Mouse (Mus musculus): ENCODE measurements around the gene Syndig1.

Gene Syndig1

DNA sequence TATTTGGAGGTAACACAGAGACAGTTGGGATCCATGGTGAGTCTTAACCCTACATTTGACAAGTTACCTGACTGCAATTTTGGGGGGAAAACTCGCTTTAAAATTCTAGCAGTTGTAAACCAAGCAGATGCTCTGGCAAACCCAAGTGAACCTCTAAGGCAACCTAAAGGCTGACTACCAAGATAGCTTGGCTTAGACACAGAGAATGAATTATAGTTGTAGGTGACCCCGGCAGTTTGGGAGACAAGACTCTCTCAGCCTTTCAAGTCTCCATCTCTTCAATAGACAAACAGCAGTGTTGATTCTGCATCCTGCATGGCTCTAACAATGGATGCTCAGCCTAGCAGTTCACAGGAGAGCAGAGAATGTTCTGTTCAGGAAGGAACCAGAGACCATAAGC, at the start of gene Syndig1:
Syndig1 (plus strand) TSS at position 301 of the 400 bp plus-strand sequence.
- DNase-seq (ENCODE audit: low spot score in 2 of 2) = no peak

GRCm38 (mm10) chr2:149798613-149799012, 30.4 kb upstream of the Syndig1 start:
- no peak for DNase-seq (ENCODE audit: low spot score in 2 of 2)

- DNase-seq (ENCODE audit: low spot score in 2 of 2) = no peak
These were observed 24.3 kb upstream of the Syndig1 start for GRCm38 (mm10) chr2:149804599-149805140.

GRCm38 (mm10) chr2:149805256-149805655, 23.8 kb upstream of the Syndig1 start:
- no peak for DNase-seq (ENCODE audit: low spot score in 2 of 2)

- DNase-seq (ENCODE audit: low spot score in 2 of 2) = no peak
These were observed 16.1 kb upstream of the Syndig1 start for GRCm38 (mm10) chr2:149812899-149813298.

DNA sequence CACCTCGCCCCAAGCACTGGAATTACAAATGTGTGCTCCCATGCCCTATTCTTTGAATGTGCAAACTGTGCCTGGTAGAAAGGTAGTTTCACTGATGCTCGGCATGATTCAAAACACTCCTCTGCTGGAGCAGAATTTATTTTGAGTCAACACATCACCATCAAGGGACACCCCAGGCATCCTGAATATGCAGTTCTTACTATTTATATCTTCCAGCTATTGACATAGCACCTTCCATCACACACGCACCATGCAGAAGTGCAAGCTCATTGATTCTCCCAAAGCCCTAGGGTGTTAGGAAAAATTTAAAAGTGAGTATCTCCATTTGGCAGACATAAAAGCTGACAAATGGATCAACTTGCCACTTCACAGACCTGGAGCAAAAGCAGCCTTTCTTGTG, 10.6 kb upstream of the Syndig1 start:
- DNase-seq (ENCODE audit: low spot score in 2 of 2) = no peak

GRCm38 (mm10) chr2:149819751-149820150, 9.3 kb upstream of the Syndig1 start:
- DNase-seq (ENCODE audit: low spot score in 2 of 2) = no peak

GRCm38 (mm10) chr2:149820201-149820600, 8.8 kb upstream of the Syndig1 start:
- DNase-seq (ENCODE audit: low spot score in 2 of 2) = no peak

DNA sequence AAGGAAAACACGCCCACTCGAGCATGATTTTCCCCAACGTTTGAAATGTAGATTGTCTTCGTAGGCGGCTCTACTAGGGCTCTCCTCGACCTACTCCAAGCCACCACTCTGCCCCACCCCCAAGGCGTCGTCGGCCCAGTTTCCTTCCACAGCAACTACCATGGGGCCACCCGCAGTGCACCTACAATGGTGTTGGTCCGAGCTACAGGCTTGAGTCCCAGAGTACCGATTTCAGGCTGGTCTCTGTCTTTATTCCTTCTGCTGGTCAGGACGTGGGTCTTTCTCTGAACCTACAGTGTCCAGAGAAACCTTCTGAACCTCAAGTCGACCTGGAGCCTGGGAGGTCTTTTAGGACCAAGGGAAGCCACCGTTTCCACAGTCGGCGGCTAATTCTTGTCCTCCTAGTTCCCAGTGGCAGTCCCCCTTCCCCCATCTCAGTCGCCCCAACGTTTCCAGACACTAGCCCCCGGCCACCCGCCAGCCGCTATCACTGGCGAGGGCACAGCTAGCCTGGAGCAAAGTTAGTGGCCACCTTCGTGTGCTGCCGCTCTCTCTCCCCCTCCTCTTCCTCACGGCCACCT, 1.0 kb downstream of the Syndig1 start:
- DNase-seq (ENCODE audit: low spot score in 2 of 2) = no peak

DNA sequence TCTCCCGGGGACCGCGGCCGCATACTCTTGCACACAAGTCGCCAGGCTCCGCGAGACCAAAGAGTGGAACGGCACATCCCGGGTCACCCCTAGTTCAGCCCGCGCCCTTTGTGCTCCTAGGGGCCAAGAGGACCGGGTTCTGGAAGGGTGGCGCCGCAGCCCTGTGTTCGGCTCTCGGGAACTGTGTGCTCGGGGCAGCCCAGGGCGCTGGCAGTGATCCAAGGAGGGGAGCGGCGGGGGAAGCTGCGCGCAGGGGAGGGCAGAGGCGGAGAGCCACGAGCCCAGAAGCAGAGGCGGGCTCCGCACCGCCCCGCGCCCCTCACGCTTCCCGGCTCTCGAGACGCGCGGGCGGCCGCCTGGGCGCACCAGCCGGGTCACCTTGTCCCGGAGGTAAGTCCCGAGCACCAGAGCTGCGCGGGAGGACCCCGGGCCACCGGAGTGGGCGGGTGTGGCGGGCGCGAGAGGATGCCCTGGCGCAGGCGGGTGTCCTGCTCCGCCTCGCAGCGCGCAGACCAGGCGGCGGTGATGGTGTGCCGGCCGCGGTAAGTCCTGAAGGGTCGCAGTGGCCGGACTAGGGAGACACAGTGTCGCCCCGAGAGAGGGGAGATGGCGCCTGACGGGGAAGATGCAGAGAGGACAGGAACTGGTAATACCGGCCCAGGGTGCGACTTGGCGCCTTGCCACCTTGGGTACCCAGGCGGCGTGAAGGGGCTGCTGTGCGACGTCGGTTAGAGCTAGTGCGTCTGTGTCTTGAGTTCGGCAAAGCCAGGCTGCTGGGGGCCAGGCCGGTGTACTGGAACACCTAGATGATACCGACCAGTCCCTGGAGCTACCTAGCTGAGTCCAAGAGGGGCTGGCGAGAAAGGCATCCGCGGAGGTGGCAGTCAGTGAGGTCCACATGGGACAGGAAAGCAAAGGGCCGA, 1.8 kb downstream of the Syndig1 start, which contains the start of gene C530025M09Rik:
C530025M09Rik (minus strand) TSS at position 678 of the 923 bp plus-strand sequence.
- DNase-seq (ENCODE audit: low spot score in 2 of 2) = no peak

GRCm38 (mm10) chr2:149831459-149832245, 2.6 kb downstream of the Syndig1 start:
- no peak for DNase-seq (ENCODE audit: low spot score in 2 of 2)

GRCm38 (mm10) chr2:149832301-149832700, 3.3 kb downstream of the Syndig1 start:
- no peak for DNase-seq (ENCODE audit: low spot score in 2 of 2)

DNA sequence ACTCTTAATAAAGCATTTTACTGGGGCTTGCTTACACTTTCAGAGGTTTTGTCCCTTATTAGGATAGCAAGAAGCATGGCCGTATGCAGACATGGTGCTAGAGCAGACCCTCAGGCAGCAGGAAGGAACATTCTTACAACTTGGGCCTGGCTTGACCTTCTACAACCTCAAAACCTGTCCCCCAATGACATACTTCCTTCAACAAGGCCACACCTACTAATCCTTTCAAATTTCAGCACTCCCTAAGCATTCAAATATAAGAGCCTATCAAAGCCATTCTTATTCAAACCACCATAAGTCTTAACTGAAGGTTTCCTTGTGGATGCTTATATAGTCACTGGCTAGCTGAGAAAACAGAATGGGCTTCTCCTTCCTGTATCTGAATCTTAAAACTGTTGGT, 6.1 kb downstream of the Syndig1 start:
- no peak for DNase-seq (ENCODE audit: low spot score in 2 of 2)

DNA sequence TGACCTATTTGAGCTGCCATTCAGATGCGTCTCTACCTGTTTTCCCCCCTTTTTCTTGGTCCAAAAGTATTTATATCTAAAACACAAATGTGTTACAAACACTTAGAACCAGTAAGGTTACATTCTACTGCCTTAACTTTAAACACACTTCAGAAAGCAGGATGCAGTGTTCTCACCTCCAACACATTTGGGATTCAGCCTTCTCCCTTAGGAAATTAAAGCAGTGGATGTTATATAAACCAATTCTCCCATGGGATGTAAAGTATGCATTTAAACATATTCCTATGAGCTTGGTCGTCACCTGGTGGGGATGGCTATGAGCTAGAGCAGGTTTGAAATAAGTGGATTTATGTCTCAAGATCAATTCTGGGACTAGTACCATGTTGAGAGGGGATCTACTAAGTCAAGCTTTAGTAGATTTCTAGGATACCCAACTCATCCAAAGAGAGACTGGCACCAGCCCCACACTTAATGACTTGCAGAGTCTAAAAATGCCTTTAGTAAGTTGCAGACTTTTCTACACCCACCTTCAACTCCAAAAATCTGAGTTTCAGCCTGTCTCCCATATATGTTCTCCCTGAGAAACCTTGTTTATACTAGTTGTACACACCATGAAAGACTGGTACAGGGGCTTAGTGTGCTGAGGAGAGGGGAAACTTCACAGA, 7.6 kb downstream of the Syndig1 start:
- DNase-seq (ENCODE audit: low spot score in 2 of 2) = no peak

- DNase-seq (ENCODE audit: low spot score in 2 of 2) = no peak
These were observed 10.7 kb downstream of the Syndig1 start for GRCm38 (mm10) chr2:149839666-149840065.

DNA sequence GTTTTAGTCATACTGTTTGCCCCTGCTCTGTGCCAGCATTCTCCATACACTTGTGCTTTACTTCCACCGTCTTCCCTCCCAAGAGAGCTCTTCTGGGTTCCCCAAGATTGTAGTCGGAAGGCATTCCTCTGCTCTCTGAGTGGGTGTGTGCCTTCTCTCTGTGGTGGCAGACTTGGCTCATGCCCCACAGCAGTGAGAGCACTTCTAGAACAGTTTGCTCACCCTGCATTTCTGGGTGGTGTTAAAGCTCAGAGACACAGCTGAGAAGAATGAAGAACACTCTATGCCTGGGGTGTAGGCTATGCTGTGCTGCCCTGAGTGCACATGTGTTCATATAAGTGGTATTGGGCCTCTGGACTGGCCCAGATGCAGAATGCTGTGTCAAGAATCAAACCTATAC, 15.6 kb downstream of the Syndig1 start:
- DNase-seq (ENCODE audit: low spot score in 2 of 2) = no peak

DNA sequence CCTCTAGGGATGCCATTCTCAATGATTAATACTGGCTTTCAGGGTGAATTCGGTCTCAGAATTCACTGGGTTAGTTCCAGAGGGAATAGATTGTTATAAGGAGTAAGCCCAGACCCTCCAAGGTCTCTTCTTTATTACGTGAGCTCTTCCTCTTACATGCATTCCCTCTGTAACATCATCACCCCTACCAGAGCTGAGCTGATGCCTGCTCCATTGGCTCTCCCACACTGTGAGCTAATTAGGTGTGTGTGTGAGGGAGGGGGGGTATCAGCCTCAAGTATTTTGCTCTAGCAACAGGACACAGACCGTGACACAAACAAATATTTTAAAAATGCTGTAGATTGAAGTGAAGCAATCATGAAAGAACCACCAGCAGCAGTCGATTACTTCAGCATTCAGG, 19.8 kb downstream of the Syndig1 start:
- no peak for DNase-seq (ENCODE audit: low spot score in 2 of 2)

DNA sequence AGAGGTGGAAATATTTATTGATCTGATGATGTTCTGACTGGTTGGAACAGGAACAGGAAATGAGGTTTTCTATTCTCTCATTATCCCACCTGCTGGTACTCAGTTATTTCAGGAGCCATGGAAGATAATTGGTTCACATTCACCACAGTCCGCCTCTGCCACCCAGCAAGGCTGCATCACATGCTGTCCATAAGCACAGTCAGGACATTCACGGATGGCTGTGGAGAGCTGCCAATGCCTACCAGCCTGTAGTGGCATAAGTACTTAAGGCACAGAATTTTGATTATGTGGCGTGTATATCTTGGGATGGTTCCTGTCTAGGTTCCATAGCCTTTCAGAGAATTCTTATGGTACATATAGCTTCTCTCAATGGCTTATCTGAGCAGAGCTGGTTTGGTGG, 32.0 kb downstream of the Syndig1 start:
- no peak for DNase-seq (ENCODE audit: low spot score in 2 of 2)

DNA sequence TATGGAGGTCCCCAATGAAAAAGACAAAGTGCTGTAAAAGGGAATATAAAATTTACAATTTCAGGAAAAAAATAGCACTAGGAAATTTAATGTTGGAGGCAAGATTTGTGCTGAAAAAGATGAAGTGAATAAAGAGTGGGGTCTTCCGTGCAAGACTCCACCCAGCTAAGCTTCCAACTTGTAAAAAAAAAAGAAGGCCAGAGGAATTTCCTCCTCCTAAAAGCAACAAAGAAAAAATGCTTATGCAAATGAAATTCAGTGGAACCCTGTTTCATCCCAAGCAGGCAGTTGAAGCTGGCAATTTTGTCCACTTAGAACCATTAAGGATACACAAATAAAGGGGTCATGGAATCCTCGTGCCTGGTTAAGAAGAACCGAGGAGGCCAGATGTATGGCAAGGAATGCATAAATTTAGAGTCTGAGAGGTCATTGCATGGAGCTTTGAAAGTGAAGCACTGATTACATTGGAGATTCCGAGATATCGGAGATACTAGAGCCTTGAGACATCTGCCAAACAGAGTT, 37.0 kb downstream of the Syndig1 start:
- no peak for DNase-seq (ENCODE audit: low spot score in 2 of 2)

GRCm38 (mm10) chr2:149870496-149870895, 41.5 kb downstream of the Syndig1 start:
- DNase-seq (ENCODE audit: low spot score in 2 of 2) = no peak

GRCm38 (mm10) chr2:149872496-149872895, 43.5 kb downstream of the Syndig1 start:
- DNase-seq (ENCODE audit: low spot score in 2 of 2) = no peak
